Mouse (Mus musculus) ES-Bruce4 (cell line): ENCODE measurements at regions not wholly inside any gene's neighbourhood (a gene's known extent, or its start where the extent isn't known, plus 50 kb on each side); places are given as distances from the start of the nearest gene placed in this dataset.

Experiments used
- CTCF ChIP-seq: IDR thresholded peaks from one replicate; pipeline ENCODE4 v1.8.1; 2011; ENCODE audit warnings: low read depth, low read length
- POLR2A ChIP-seq: IDR thresholded peaks from one replicate; pipeline ENCODE4 v1.8.1; 2011; ENCODE audit warnings: low read length; ENCODE audit not compliant: insufficient read depth

DNA sequence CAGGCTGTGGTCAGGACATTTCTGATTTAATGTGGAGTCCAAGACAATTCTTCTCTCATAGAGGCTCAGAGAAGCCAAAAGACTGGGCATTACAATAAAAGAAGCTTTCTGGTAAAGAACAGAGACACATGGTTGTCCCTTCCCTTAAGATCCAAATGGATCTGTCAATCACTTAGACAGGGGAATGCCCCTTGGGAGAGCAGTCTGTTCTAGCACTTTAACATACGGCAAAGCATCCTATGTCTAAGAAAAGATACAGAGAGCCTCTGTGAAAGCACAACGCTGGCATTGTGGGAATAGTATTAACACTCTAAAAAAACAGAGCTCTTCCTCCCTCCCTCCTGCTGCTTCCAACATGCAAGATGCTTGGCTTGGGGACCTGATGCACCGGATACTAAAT lies 646.0 kb upstream of the Tmpo start:
- TF ChIP-seq POLR2A: no peak
- TF ChIP-seq CTCF: no peak
